Mouse (Mus musculus): ENCODE measurements at regions not wholly inside any gene's neighbourhood (a gene's known extent, or its start where the extent isn't known, plus 50 kb on each side); places are given as distances from the start of the nearest gene placed in this dataset.
A peak's percentile ranks its signal among the peaks of the same experiment; 100 is the strongest.

DNA sequence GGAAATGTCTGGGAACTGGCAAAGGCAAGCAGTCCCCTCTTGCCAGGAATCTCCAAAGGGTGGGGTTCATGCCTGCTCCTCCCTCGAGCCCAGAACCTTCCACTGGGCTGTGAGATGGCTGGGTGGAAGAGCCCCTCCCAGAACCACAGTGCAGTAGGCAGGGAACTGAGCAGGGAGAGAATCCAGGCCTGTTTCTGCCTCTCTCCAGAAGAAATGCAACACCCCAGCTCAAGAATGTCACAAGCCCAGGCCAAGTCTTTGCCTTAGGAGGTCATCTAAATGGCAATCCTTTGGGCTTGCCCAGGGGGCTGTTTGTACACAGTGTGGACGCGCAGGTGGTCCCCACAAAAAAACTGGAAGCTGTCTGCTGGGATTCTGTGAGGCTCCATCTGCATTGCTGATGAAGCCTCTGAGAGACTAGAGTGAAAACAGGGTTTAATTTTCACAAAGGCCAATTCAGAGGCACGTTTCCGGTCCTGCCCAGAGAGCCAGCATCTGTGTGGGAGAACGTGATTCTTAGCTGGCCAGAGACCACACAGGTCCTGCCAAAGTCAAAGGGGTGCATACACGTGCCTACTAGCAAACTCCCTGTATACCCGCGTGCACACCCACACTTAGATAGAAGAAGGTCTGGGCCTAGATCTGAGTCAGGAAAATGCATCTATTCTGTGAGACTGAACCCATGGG is 129.0 kb downstream of the Hmg20a start:
- no peak for DNase-seq (ENCODE audit: low spot score in 2 of 2)

- no peak for DNase-seq (ENCODE audit: low spot score in 2 of 2)
Measured at GRCm38 (mm10) chr9:56549774-56550173, 131.4 kb downstream of the Hmg20a start.

- no peak for DNase-seq (ENCODE audit: low spot score in 2 of 2)
Measured at GRCm38 (mm10) chr9:56550178-56550577, 131.8 kb downstream of the Hmg20a start.

DNA sequence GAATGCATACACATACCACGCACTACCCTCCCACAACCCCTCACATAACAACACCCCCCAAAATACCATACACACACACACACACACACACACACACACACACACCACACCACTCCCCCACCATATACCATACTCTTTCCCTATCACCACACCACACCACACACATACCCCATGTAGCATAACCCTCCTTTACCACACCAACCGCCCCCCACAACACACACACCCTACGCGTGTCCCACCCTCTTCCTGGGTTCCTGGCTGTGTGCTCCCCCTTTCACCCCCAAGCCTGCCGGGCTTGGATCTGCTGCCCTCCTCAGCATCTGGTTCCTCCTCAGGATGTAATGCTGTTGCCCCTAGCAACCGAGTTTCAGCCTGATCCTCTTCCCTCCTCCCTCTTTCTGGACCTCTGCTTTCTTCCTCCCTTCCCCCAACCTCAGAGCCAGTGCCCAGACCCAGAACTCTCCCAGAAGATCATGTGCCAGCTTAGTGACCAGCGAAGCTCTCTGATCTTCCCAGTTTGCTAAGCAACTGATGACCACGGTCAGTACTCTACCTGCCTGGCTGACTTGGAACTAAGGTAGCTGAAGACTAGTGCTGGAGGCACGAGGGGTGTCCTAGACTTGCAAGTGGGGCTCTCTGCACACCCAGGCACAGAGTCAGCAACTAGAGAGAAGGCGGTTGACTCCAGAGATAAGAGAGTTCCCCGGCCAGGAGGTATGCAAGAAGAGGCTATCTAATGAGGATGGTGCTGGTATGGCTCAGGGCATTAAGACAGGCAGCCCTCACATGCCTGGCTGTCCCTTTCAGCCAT is 133.2 kb downstream of the Hmg20a start:
- no peak for DNase-seq (ENCODE audit: low spot score in 2 of 2)

DNA sequence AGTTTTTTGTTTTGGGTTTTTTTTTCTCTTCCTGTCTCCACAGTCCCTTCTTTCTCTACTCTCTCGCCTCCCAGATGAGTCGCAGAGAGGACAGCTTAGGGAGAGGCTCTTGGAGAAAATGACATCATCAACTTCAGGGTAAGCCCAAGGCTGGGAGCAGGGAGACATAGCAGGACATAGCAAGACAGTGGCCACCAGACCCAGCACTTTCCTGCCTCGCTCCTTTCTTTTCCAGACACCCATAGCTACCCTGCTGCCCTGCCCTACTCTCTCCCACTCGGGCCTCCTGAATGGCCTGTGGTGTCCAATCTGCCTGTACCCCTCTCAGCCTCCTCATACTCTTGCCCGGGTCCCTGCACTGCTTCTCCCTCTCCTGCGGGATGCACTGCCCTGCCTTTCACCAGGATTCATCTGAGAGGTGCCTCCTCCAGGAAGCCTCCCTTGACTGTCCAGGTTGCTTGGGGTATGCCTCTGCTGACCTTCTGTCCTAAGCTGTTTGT is 133.8 kb downstream of the Hmg20a start:
- no peak for DNase-seq (ENCODE audit: low spot score in 2 of 2)

DNA sequence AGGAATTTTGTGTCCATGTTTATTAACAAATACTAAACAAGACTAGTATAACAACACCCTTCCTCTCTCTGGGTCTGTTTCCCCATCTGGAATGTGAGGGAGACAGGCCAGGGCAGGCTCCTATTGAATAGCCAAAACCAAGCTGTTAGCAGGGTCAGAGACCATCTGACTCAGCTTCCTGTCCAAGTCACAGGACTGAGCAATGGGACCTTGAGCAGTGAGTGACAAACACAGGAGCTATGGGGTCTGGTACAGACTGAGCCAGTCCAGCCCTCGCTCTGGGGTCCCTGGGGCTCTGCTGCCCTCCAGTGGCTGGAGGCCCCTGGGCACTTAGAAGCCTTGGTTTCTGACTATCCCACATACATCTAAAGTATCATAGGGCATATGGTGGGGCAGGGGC is 134.4 kb downstream of the Hmg20a start:
- DNase-seq (ENCODE audit: low spot score in 2 of 2), result peak; percentile 48 to 49

DNA sequence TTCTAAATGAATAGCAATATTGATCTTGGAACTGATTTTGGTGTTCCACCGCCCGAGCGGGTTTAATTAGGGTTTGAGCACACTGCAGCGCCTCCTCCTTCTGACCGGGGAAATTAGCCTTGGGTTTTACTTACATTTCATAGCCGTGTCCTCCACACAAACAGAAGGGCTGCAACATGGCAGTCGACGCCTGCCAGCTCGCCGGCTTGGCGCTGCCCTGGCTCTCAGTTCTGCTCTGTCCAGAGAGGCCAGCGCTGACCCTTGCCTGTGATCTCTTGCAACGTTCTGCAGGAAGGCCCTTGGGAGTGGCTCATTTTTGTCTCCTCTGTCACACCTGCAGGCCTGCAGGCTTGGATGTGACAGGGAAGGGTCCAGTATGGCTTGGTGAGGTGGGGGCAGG is 135.2 kb downstream of the Hmg20a start:
- no peak for DNase-seq (ENCODE audit: low spot score in 2 of 2)

DNA sequence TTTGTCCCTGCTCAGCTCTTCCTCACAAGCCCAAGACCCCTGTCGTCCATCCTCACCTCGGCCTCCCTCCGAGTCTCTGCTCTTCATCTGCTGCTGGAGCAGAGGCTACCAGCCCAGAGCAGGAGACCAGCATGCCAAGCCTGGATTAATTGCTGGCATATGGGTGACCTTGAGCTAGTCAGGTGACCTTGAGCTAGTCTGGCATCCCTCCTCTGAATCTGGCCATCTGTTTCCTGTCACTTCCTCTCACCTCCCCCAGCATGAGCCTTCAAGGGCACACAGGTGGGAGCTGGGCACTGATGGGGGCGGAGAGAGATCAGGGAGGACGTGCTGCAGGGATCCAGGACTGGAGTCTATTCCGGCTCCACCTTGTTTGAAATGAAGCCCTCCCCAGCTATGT is 135.7 kb downstream of the Hmg20a start:
- DNase-seq (ENCODE audit: low spot score in 2 of 2), result no peak

GRCm38 (mm10) chr9:56559618-56560144 is 141.3 kb downstream of the Hmg20a start:
- DNase-seq (ENCODE audit: low spot score in 2 of 2), result no peak

DNA sequence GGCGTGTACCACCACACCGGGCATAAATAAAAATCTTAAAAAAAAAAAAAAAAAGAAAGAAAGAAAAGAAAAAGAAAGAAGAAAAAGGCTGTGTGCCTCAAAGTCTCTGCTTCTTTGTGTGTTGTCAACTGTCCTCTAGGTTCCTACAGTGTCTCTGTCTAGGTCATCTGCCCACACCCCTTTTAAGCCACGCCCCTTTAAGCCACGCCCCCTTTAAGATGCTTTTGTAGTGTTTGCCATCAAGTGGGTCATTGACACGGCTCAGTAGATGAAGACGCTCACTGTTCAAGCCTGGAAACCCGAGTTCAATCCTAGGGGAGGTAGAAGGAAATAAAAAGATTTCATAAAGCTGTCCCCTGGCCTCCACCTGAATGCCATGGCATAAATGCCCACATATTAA is 144.0 kb downstream of the Hmg20a start:
- DNase-seq (ENCODE audit: low spot score in 2 of 2), result no peak

- no peak for DNase-seq (ENCODE audit: low spot score in 2 of 2)
Measured at GRCm38 (mm10) chr9:56564048-56564737, 145.8 kb downstream of the Hmg20a start.

All from spleen, postnatal 36 days (tissue).